In genomic region chr5:4538572-4538971, GRCm38 (mm10) we compare ENCODE assay signal across 12 mouse cellular contexts.
DNase-seq lines count a peak whose midpoint lies in the region; ATAC-seq and TF ChIP-seq lines count a peak whose summit lies in the region.
"Had no signal": no experiment of that assay in that cellular context is flagged by ENCODE, and none has a peak within 500 bp of the region (broad histone marks: within the 10 kb centered on the region; RNA-seq: fewer than 3 reads in every experiment).

No protein-coding gene starts in this region.

- intact Hi-C loops in heart, postnatal 10 days (cut with DNase I): no loop called here

- H3K36me3 ChIP-seq in forebrain, embryonic 12.5 days (replicated peaks): no peaks in the 10 kb centered on the region
- H3K36me3 ChIP-seq in forebrain, embryonic 10.5 days (replicated peaks): no peaks in the 10 kb centered on the region
- H3K36me3 ChIP-seq in lung, embryonic 14.5 days (ENCODE audit: insufficient read depth): no peaks in the 10 kb centered on the region
- no peaks in the 10 kb centered on the region for H3K36me3 ChIP-seq in hindbrain, embryonic 14.5 days (replicated peaks; ENCODE audit: control insufficient read depth, insufficient read depth)
- H3K36me3 ChIP-seq: limb, embryonic 15.5 days; stomach, embryonic 15.5 days had no signal

- ATAC-seq in forebrain, embryonic 12.5 days (ENCODE audit: low FRiP score): 0 out of 2 replicates have a peak, but pooled peaks have one; percentile 60
- no peak for ATAC-seq in lung, embryonic 14.5 days (ENCODE audit: insufficient read depth)
- ATAC-seq in hindbrain, embryonic 14.5 days (ENCODE audit: low FRiP score): peak; percentile 74; the same call in 1 of the 2 replicates

- peaks cover 3% of the 10 kb centered on the region; the same call in 1 of the 2 replicates for H3K4me1 ChIP-seq in forebrain, embryonic 12.5 days
- peaks cover 10% of the 10 kb centered on the region for H3K4me1 ChIP-seq in forebrain, embryonic 10.5 days
- H3K4me1 ChIP-seq in lung, embryonic 14.5 days (ENCODE audit: insufficient read depth): no peaks in the 10 kb centered on the region
- H3K4me1 ChIP-seq in hindbrain, embryonic 14.5 days (replicated peaks; ENCODE audit: control insufficient read depth, insufficient read depth, low read length): 0 out of 2 replicates have a peak, but pooled peaks cover 3% of the 10 kb centered on the region

- H3K9me3 ChIP-seq in forebrain, embryonic 12.5 days: no peaks in the 10 kb centered on the region
- H3K9me3 ChIP-seq in forebrain, embryonic 10.5 days: no peaks in the 10 kb centered on the region
- H3K9me3 ChIP-seq in lung, embryonic 14.5 days (ENCODE audit: low read depth, low read length): no peaks in the 10 kb centered on the region
- no peaks in the 10 kb centered on the region for H3K9me3 ChIP-seq in hindbrain, embryonic 14.5 days (ENCODE audit: control insufficient read depth, low read length)
- H3K9me3 ChIP-seq: limb, embryonic 15.5 days; stomach, embryonic 15.5 days had no signal

- no peak for DNase-seq in forebrain, embryonic 10.5 days (ENCODE audit: extremely low spot score, low spot score)
- DNase-seq in lung, embryonic 14.5 days: peak; percentile 10
- no peak for DNase-seq in lung, postnatal 10 days
- DNase-seq in adrenal gland, postnatal 10 days: peak; percentile 50
- DNase-seq in hindbrain, embryonic 14.5 days (ENCODE audit: low spot score): peak; percentile 34
- DNase-seq in heart, postnatal 10 days: no peak
- no peak for DNase-seq in lung, postnatal 36 days
- DNase-seq: gastrocnemius, adult 2 months; kidney, adult 18-20 months had no signal

- TF ChIP-seq CTCF in lung, embryonic 14.5 days (IDR thresholded peaks at IDR 0.05; ENCODE audit: low read depth): no peak

- H3K9ac ChIP-seq in forebrain, embryonic 12.5 days: no peak overlapping the region
- no peak overlapping the region for H3K9ac ChIP-seq in lung, embryonic 14.5 days
- no peak overlapping the region for H3K9ac ChIP-seq in hindbrain, embryonic 14.5 days
- H3K9ac ChIP-seq: limb, embryonic 15.5 days; stomach, embryonic 15.5 days had no signal

- H3K4me3 ChIP-seq in forebrain, embryonic 12.5 days (replicated peaks): no peak overlapping the region
- no peak overlapping the region for H3K4me3 ChIP-seq in forebrain, embryonic 10.5 days
- no peak overlapping the region for H3K4me3 ChIP-seq in lung, embryonic 14.5 days (ENCODE audit: low read depth, low read length)
- H3K4me3 ChIP-seq in hindbrain, embryonic 14.5 days (replicated peaks; ENCODE audit: low read length): no peak overlapping the region
- H3K4me3 ChIP-seq: gastrocnemius, adult 2 months; limb, embryonic 15.5 days; stomach, embryonic 15.5 days had no signal

- H3K27me3 ChIP-seq in forebrain, embryonic 12.5 days: no peaks in the 10 kb centered on the region
- no peaks in the 10 kb centered on the region for H3K27me3 ChIP-seq in forebrain, embryonic 10.5 days (ENCODE audit: poor library complexity, severe bottlenecking)
- H3K27me3 ChIP-seq in lung, embryonic 14.5 days (ENCODE audit: insufficient read depth, low read length): no peaks in the 10 kb centered on the region
- no peaks in the 10 kb centered on the region for H3K27me3 ChIP-seq in hindbrain, embryonic 14.5 days (ENCODE audit: control insufficient read depth, insufficient read depth, low read length)
- H3K27me3 ChIP-seq: limb, embryonic 15.5 days; stomach, embryonic 15.5 days had no signal

- 50% methylated on average over 6 of the region's 6 CpGs for WGBS in forebrain, embryonic 12.5 days
- WGBS in forebrain, embryonic 10.5 days: 82% methylated on average over 6 of the region's 6 CpGs
- 57% methylated on average over 6 of the region's 6 CpGs for WGBS in lung, embryonic 14.5 days
- WGBS in hindbrain, embryonic 14.5 days: 51% methylated on average over 6 of the region's 6 CpGs

- H3K4me2 ChIP-seq in forebrain, embryonic 12.5 days: no peak overlapping the region
- no peak overlapping the region for H3K4me2 ChIP-seq in lung, embryonic 14.5 days
- H3K4me2 ChIP-seq in hindbrain, embryonic 14.5 days (replicated peaks): no peak overlapping the region
- H3K4me2 ChIP-seq: limb, embryonic 15.5 days; stomach, embryonic 15.5 days had no signal

- no peak overlapping the region for H3K27ac ChIP-seq in forebrain, embryonic 12.5 days
- no peak overlapping the region for H3K27ac ChIP-seq in forebrain, embryonic 10.5 days
- H3K27ac ChIP-seq in lung, embryonic 14.5 days (ENCODE audit: low read depth): no peak overlapping the region
- no peak overlapping the region for H3K27ac ChIP-seq in hindbrain, embryonic 14.5 days
- H3K27ac ChIP-seq: gastrocnemius, adult 2 months; limb, embryonic 15.5 days; stomach, embryonic 15.5 days had no signal

Comparison
In these comparisons a context has a peak if more than half of its experiments do, and no peak if none do; other contexts are left out.
1. DNase-seq: peak in lung, embryonic 14.5 days (single experiment), adrenal gland, postnatal 10 days (single experiment) and hindbrain, embryonic 14.5 days (single experiment); none in forebrain, embryonic 10.5 days (single experiment), lung, postnatal 10 days (single experiment), heart, postnatal 10 days (0 of 2) and lung, postnatal 36 days (single experiment).